Mouse (Mus musculus) spleen, adult 2 months (tissue): ENCODE data around the gene Mmp14. TPM values are rescaled to one million over a fixed set of nuclear protein-coding genes. Genes with fewer than 3 reads are reported as not detected.
A peak's percentile ranks its signal among the peaks of the same experiment; 100 is the strongest.

ENCODE experiments used
- DNase-seq, 2 experiments: peaks; one replicate each; pipeline versions ENCODE4 v3.0.0 to v3.0.0-alpha.2; 2012 to 2021; ENCODE audit warnings: low spot score in 2 of 2, low read depth in 1 of 2
- H3K27ac ChIP-seq: fragments of 200-500 bp; 2 replicates; pipeline ENCODE4 v1.5.1; 2012; ENCODE audit warnings: low read length, inconsistent platforms; ENCODE audit not compliant: insufficient read depth
- H3K27me3 ChIP-seq: fragments of 200-500 bp; 2 replicates; pipeline ENCODE4 v1.6.1; 2012; ENCODE audit warnings: mild to moderate bottlenecking, moderate library complexity, low read length, inconsistent platforms; ENCODE audit not compliant: control insufficient read depth, insufficient read depth
- H3K36me3 ChIP-seq: fragments of 200-500 bp; 2 replicates; pipeline ENCODE4 v1.6.1; 2012; ENCODE audit warnings: mild to moderate bottlenecking, low read length, inconsistent platforms; ENCODE audit not compliant: control insufficient read depth, insufficient read depth
- H3K4me1 ChIP-seq: fragments of 200-500 bp; 2 replicates; pipeline ENCODE4 v1.6.1; 2011; ENCODE audit warnings: inconsistent platforms; ENCODE audit not compliant: control insufficient read depth, insufficient read depth, insufficient read length
- H3K4me3 ChIP-seq: fragments of 200-500 bp; 2 replicates; pipeline ENCODE4 v1.5.1; 2011; ENCODE audit warnings: mild to moderate bottlenecking, inconsistent platforms; ENCODE audit not compliant: insufficient read depth, insufficient read length; ENCODE audit errors: extremely low read depth
- CTCF ChIP-seq: fragments of 200-500 bp; IDR thresholded peaks from 2 replicates; pipeline ENCODE4 v1.5.1; 2011; ENCODE audit warnings: mild to moderate bottlenecking, inconsistent platforms; ENCODE audit not compliant: insufficient read depth, insufficient read length, insufficient replicate concordance; ENCODE audit errors: extremely low read depth
- POLR2A ChIP-seq: fragments of 200-500 bp; IDR thresholded peaks from 2 replicates; pipeline ENCODE4 v1.6.1; 2011; ENCODE audit warnings: low read depth, low read length, inconsistent platforms
- whole genome bisulfite sequencing: fragments of 180-500 bp; shearing (Covaris S2); methylation state at CpG from one replicate; pipeline ENCODE4 v1.1.7; 2018; 5-methylcytosine and 5-hydroxymethylcytosine counted together
- polyA plus RNA-seq: library from polyadenylated mRNA; depleted of rRNA; stranded (reverse); fragments of >200 nt; gene quantifications from 2 replicates; pipeline ENCODE4 v1.2.3, GENCODE M21; 2012

The Mmp14 gene
- polyA plus RNA-seq, 1 experiment: 42.0 TPM

- Histone ChIP-seq H3K27ac (peak overlapping the region; percentile 45), H3K4me1 (peaks cover 5% of the 10 kb centered on the region; the same call in 1 of the 2 replicates), H3K27me3 (no peaks in the 10 kb centered on the region), H3K36me3 (no peaks in the 10 kb centered on the region), H3K4me3 (no peak overlapping the region)
- TF ChIP-seq CTCF (no peak), POLR2A (no peak)
- 66% methylated on average over 3 of the region's 3 CpGs for WGBS
- DNase-seq: no peak
Measured at GRCm38 (mm10) chr14:54443196-54443595, 11.8 kb downstream of the Mmp14 start.

- Histone ChIP-seq H3K27me3 (no peaks in the 10 kb centered on the region), H3K4me1 (peaks cover 6% of the 10 kb centered on the region; the same call in 1 of the 2 replicates), H3K36me3 (no peaks in the 10 kb centered on the region), H3K4me3 (no peak overlapping the region), H3K27ac (no peak overlapping the region)
- 79% methylated on average over 15 of the region's 15 CpGs for WGBS
- DNase-seq: no peak
- TF ChIP-seq CTCF (no peak), POLR2A (no peak)
Measured at GRCm38 (mm10) chr14:54443712-54444618, 12.6 kb downstream of the Mmp14 start.

GRCm38 (mm10) chr14:54445476-54445875, 14.1 kb downstream of the Mmp14 start:
- no peak for DNase-seq
- Histone ChIP-seq H3K36me3 (no peaks in the 10 kb centered on the region), H3K4me3 (no peak overlapping the region), H3K4me1 (peaks cover 9% of the 10 kb centered on the region; the same call in 1 of the 2 replicates), H3K27me3 (no peaks in the 10 kb centered on the region), H3K27ac (no peak overlapping the region)
- TF ChIP-seq CTCF: no peak
- no peak for TF ChIP-seq POLR2A
- WGBS: 87% methylated on average over 3 of the region's 3 CpGs

GRCm38 (mm10) chr14:54453566-54453965, 22.2 kb downstream of the Mmp14 start:
- WGBS: 89% methylated on average over 9 of the region's 9 CpGs

GRCm38 (mm10) chr14:54454669-54455528, 23.5 kb downstream of the Mmp14 start:
- 86% methylated on average over 11 of the region's 11 CpGs for WGBS
- Histone ChIP-seq H3K4me3 (no peak overlapping the region), H3K4me1 (no peaks in the 10 kb centered on the region), H3K27me3 (no peaks in the 10 kb centered on the region), H3K36me3 (no peaks in the 10 kb centered on the region), H3K27ac (no peak overlapping the region)
- DNase-seq: no peak
- TF ChIP-seq POLR2A (no peak), CTCF (no peak)

More at GRCm38 (mm10) chr14:54453566-54453965, 22.2 kb downstream of the Mmp14 start:
- H3K27ac ChIP-seq: no peak overlapping the region
- no peaks in the 10 kb centered on the region for H3K27me3 ChIP-seq
- H3K4me3 ChIP-seq: no peak overlapping the region
- TF ChIP-seq POLR2A: no peak
- no peak for TF ChIP-seq CTCF
- peaks cover 3% of the 10 kb centered on the region; the same call in 1 of the 2 replicates for H3K4me1 ChIP-seq
- H3K36me3 ChIP-seq: no peaks in the 10 kb centered on the region
- DNase-seq: no peak

- 85% methylated on average over 14 of the region's 14 CpGs for WGBS
- no peak for DNase-seq
- H3K27me3 ChIP-seq: no peaks in the 10 kb centered on the region
- H3K36me3 ChIP-seq: no peaks in the 10 kb centered on the region
- H3K4me1 ChIP-seq: no peaks in the 10 kb centered on the region; the same call in 1 of the 2 replicates
- no peak overlapping the region for H3K4me3 ChIP-seq
- no peak for TF ChIP-seq POLR2A
- TF ChIP-seq CTCF: no peak
- H3K27ac ChIP-seq: no peak overlapping the region
Measured at GRCm38 (mm10) chr14:54457907-54458569, 26.6 kb downstream of the Mmp14 start.
